Mouse (Mus musculus) kidney, embryonic 14.5 days (tissue): Measurements from ENCODE around the gene Nol10. TPM values are rescaled to one million over a fixed set of nuclear protein-coding genes. Genes with fewer than 3 reads are reported as not detected.

ENCODE experiments used
- microRNA-seq: library from miRNA; unstranded; fragments of <30 nt; microRNA quantifications from one replicate; pipeline ENCODE4, GENCODE M21; 2016
- polyA plus RNA-seq: library from polyadenylated mRNA; unstranded; fragments of >200 nt; fragmentation: Nextera tagmentation; extraction: Ambion mirVana; gene quantifications from 2 replicates; pipeline ENCODE4 v1.2.1, GENCODE M21; 2014

Nol10 gene
- polyA plus RNA-seq, 1 experiment from 2014 or later = 31.0 TPM

Small RNA genes within 50 kb of the gene (microRNA-seq; reads per million reads assigned to microRNA genes)
- 16.6 reads per million, percentile 31 among the genes with 10 or more reads in this experiment for gene Mir3066

Other genes starting within 250 kb of the Nol10 start
- 0.13 and 0.30 TPM in 2 replicates for gene Kcnf1, start 171.6 kb upstream of the Nol10 start, polyA plus RNA-seq
- gene Pdia6, start 81.9 kb upstream of the Nol10 start, polyA plus RNA-seq = 502 and 534 TPM in 2 replicates
- 0.53 and 1.0 TPM in 2 replicates for gene Atp6v1c2, start 19.1 kb upstream of the Nol10 start, polyA plus RNA-seq
- gene Odc1, start 196.3 kb downstream of the Nol10 start, polyA plus RNA-seq = 236 and 296 TPM in 2 replicates